Mouse (Mus musculus) myocyte (in vitro differentiated cells): ENCODE results near the gene Insm2. TPM values are rescaled to one million over a fixed set of nuclear protein-coding genes. Genes with fewer than 3 reads are reported as not detected.

Experiments used
- H3K27me3 ChIP-seq: one replicate; pipeline ENCODE4 v1.6.1; 2011; ENCODE audit not compliant: control insufficient read depth, insufficient read depth, insufficient read length
- H3K36me3 ChIP-seq: one replicate; pipeline ENCODE4 v1.6.1; 2011; ENCODE audit not compliant: control insufficient read depth, insufficient read depth
- H3K4me2 ChIP-seq: one replicate; pipeline ENCODE4 v1.6.1; 2011; ENCODE audit warnings: low read depth, control low read depth
- H3K4me3 ChIP-seq: one replicate; pipeline ENCODE4 v1.5.1; 2011; ENCODE audit warnings: mild to moderate bottlenecking, control low read depth, moderate library complexity
- H3K79me2 ChIP-seq: one replicate; pipeline ENCODE4 v1.6.1; 2011; ENCODE audit not compliant: control insufficient read depth, insufficient read depth
- H3ac ChIP-seq: one replicate; pipeline ENCODE4 v1.6.1; 2011; ENCODE audit not compliant: control insufficient read depth, insufficient read length
- CEBPB ChIP-seq: IDR thresholded peaks from 2 replicates; pipeline ENCODE4 v1.6.1; 2011; ENCODE audit warnings: mild to moderate bottlenecking, moderate library complexity; ENCODE audit not compliant: poor library complexity, insufficient read depth, severe bottlenecking
- E2F4 ChIP-seq: IDR thresholded peaks from one replicate; pipeline ENCODE4 v1.6.1; 2011; ENCODE audit warnings: mild to moderate bottlenecking, control low read depth, moderate library complexity; ENCODE audit not compliant: insufficient read depth
- MAX ChIP-seq: IDR thresholded peaks from one replicate; pipeline ENCODE4 v1.6.1; 2011; ENCODE audit warnings: low read depth, mild to moderate bottlenecking, control low read depth
- MYOD1 ChIP-seq, 3 experiments: IDR thresholded peaks; one replicate each; pipeline ENCODE4 v1.6.1; 2011; ENCODE audit warnings: control low read depth in 2 of 3, low read depth in 2 of 3, mild to moderate bottlenecking in 2 of 3, moderate library complexity in 1 of 3; ENCODE audit not compliant: insufficient read length in 2 of 3, control insufficient read depth in 1 of 3
- MYOG ChIP-seq, 3 experiments: IDR thresholded peaks; one replicate each; pipeline ENCODE4 v1.6.1; 2011; ENCODE audit warnings: control low read depth in 2 of 3, low read depth in 2 of 3, mild to moderate bottlenecking in 2 of 3; ENCODE audit not compliant: insufficient read length in 2 of 3, control insufficient read depth in 1 of 3, insufficient read depth in 1 of 3
- POLR2A ChIP-seq: IDR thresholded peaks from one replicate; pipeline ENCODE4 v1.6.1; 2011; ENCODE audit warnings: low read depth, mild to moderate bottlenecking, control low read depth, moderate library complexity; ENCODE audit not compliant: insufficient read length
- POLR2AphosphoS2 ChIP-seq: IDR thresholded peaks from one replicate; pipeline ENCODE4 v1.6.1; 2011; ENCODE audit warnings: low read depth, control low read depth; ENCODE audit not compliant: insufficient read length
- REST ChIP-seq: IDR thresholded peaks from one replicate; pipeline ENCODE4 v1.6.1; 2011; ENCODE audit warnings: mild to moderate bottlenecking, control low read depth, moderate library complexity; ENCODE audit not compliant: insufficient read depth, insufficient read length
- SRF ChIP-seq: IDR thresholded peaks from one replicate; pipeline ENCODE4 v1.6.1; 2011; ENCODE audit warnings: low read depth; ENCODE audit not compliant: control insufficient read depth, insufficient read length
- TCF12 ChIP-seq: IDR thresholded peaks from one replicate; pipeline ENCODE4 v1.6.1; 2011; ENCODE audit warnings: mild to moderate bottlenecking, control low read depth; ENCODE audit not compliant: poor library complexity, insufficient read depth, severe bottlenecking
- TCF3 ChIP-seq: IDR thresholded peaks from one replicate; pipeline ENCODE4 v1.6.1; 2011; ENCODE audit warnings: low read depth, control low read depth; ENCODE audit not compliant: insufficient read length
- USF1 ChIP-seq: IDR thresholded peaks from one replicate; pipeline ENCODE4 v1.6.1; 2011; ENCODE audit warnings: low read depth, mild to moderate bottlenecking, control low read depth, moderate library complexity
- polyA plus RNA-seq: library from polyadenylated mRNA; unstranded; fragments of >200 nt; fragmentation: generic; extraction: Trizol; gene quantifications from one replicate; pipeline ENCODE4 v1.2.1, GENCODE M21; 2012; ENCODE audit warnings: missing spikeins

Insm2 gene
- polyA plus RNA-seq, 1 experiment, result not detected

- H3K27me3 ChIP-seq, result no peaks in the 10 kb centered on the region
- H3K79me2 ChIP-seq, result no peaks in the 10 kb centered on the region
- H3ac ChIP-seq, result no peak overlapping the region
- TF ChIP-seq POLR2AphosphoS2 (no peak), E2F4 (no peak), CEBPB (no peak), TCF12 (no peak), MYOG (IDR thresholded peaks at IDR 0.05; ENCODE audit: control insufficient read depth in 1 of 3, insufficient read depth in 1 of 3, insufficient read length in 2 of 3, low read depth in 2 of 3) (no peak), USF1 (no peak), SRF (no peak), MAX (no peak), REST (no peak), TCF3 (no peak), POLR2A (no peak), MYOD1 (IDR thresholded peaks at IDR 0.05; ENCODE audit: control insufficient read depth in 1 of 3, insufficient read length in 2 of 3, low read depth in 2 of 3) (no peak)
- H3K4me3 ChIP-seq, result no peak overlapping the region
- H3K36me3 ChIP-seq, result no peaks in the 10 kb centered on the region
- H3K4me2 ChIP-seq, result no peak overlapping the region
These were observed 30.8 kb upstream of the Insm2 start for GRCm38 (mm10) chr12:55568466-55568865.

GRCm38 (mm10) chr12:55569676-55570075 lies 29.6 kb upstream of the Insm2 start:
- no peak for TF ChIP-seq POLR2A
- no peak for TF ChIP-seq REST
- TF ChIP-seq MYOG (IDR thresholded peaks at IDR 0.05; ENCODE audit: control insufficient read depth in 1 of 3, insufficient read depth in 1 of 3, insufficient read length in 2 of 3, low read depth in 2 of 3), result no peak
- no peak for TF ChIP-seq MAX
- peak in 2 of 3 experiments; percentile 10 to 20 for TF ChIP-seq MYOD1 (IDR thresholded peaks at IDR 0.05; ENCODE audit: control insufficient read depth in 1 of 3, insufficient read length in 2 of 3, low read depth in 2 of 3)
- no peak for TF ChIP-seq TCF12
- H3K79me2 ChIP-seq, result no peaks in the 10 kb centered on the region

GRCm38 (mm10) chr12:55570646-55571045 lies 28.6 kb upstream of the Insm2 start:
- TF ChIP-seq MYOG (IDR thresholded peaks at IDR 0.05; ENCODE audit: control insufficient read depth in 1 of 3, insufficient read depth in 1 of 3, insufficient read length in 2 of 3, low read depth in 2 of 3) (no peak), POLR2AphosphoS2 (no peak), SRF (no peak), CEBPB (no peak), REST (no peak)
- no peaks in the 10 kb centered on the region for H3K36me3 ChIP-seq
- H3K4me2 ChIP-seq, result no peak overlapping the region
- peaks cover 5% of the 10 kb centered on the region for H3K27me3 ChIP-seq
- no peaks in the 10 kb centered on the region for H3K79me2 ChIP-seq
- H3K4me3 ChIP-seq, result no peak overlapping the region
- no peak overlapping the region for H3ac ChIP-seq

More at GRCm38 (mm10) chr12:55569676-55570075, 29.6 kb upstream of the Insm2 start:
- H3K36me3 ChIP-seq, result no peaks in the 10 kb centered on the region
- no peak overlapping the region for H3K4me3 ChIP-seq
- H3ac ChIP-seq, result no peak overlapping the region
- peak overlapping the region; percentile 39 for H3K4me2 ChIP-seq
- peaks cover 5% of the 10 kb centered on the region for H3K27me3 ChIP-seq

- TF ChIP-seq E2F4 (no peak), SRF (no peak), MYOD1 (IDR thresholded peaks at IDR 0.05; ENCODE audit: control insufficient read depth in 1 of 3, insufficient read length in 2 of 3, low read depth in 2 of 3) (no peak), POLR2A (no peak)
- no peaks in the 10 kb centered on the region for H3K79me2 ChIP-seq
- no peak overlapping the region for H3K4me2 ChIP-seq
- H3K36me3 ChIP-seq, result no peaks in the 10 kb centered on the region
- no peak overlapping the region for H3ac ChIP-seq
- H3K27me3 ChIP-seq, result peaks cover 5% of the 10 kb centered on the region
- no peak overlapping the region for H3K4me3 ChIP-seq
These were observed 28.0 kb upstream of the Insm2 start for GRCm38 (mm10) chr12:55571181-55571580.

- Histone ChIP-seq H3K27me3 (peaks cover 9% of the 10 kb centered on the region), H3K4me3 (no peak overlapping the region), H3K4me2 (no peak overlapping the region), H3K79me2 (no peaks in the 10 kb centered on the region), H3ac (no peak overlapping the region), H3K36me3 (no peaks in the 10 kb centered on the region)
- TF ChIP-seq MAX, result no peak
- no peak for TF ChIP-seq MYOD1 (IDR thresholded peaks at IDR 0.05; ENCODE audit: control insufficient read depth in 1 of 3, insufficient read length in 2 of 3, low read depth in 2 of 3)
- TF ChIP-seq SRF, result no peak
- no peak for TF ChIP-seq REST
- TF ChIP-seq USF1, result no peak
- TF ChIP-seq CEBPB, result no peak
- TF ChIP-seq MYOG (IDR thresholded peaks at IDR 0.05; ENCODE audit: control insufficient read depth in 1 of 3, insufficient read depth in 1 of 3, insufficient read length in 2 of 3, low read depth in 2 of 3), result no peak
- no peak for TF ChIP-seq E2F4
- TF ChIP-seq TCF3, result no peak
- no peak for TF ChIP-seq TCF12
- TF ChIP-seq POLR2AphosphoS2, result no peak
- no peak for TF ChIP-seq POLR2A
These were observed 27.6 kb upstream of the Insm2 start for GRCm38 (mm10) chr12:55571661-55572060.
